Mouse (Mus musculus) CH12.LX (cell line): ENCODE results near the gene Traf3ip2. TPM values are rescaled to one million over a fixed set of nuclear protein-coding genes. Genes with fewer than 3 reads are reported as not detected.

Experiments
- DNase-seq: peaks from one replicate; pipeline ENCODE4 v3.0.0-alpha.2; 2013; ENCODE audit errors: extremely low read depth
- H3K27ac ChIP-seq: 2 replicates; pipeline ENCODE4 v1.5.1; 2012; ENCODE audit warnings: low read depth, mild to moderate bottlenecking, control low read depth, moderate library complexity; ENCODE audit not compliant: insufficient read depth
- H3K27me3 ChIP-seq: replicated peaks from 2 replicates; pipeline ENCODE3; 2012; ENCODE audit warnings: inconsistent platforms
- H3K36me3 ChIP-seq, 2 experiments: replicated peaks in 1 of 2; 2 replicates each; pipeline versions ENCODE3 to v1.6.1; 2012; ENCODE audit warnings: inconsistent platforms in 1 of 2, low read length in 1 of 2, mild to moderate bottlenecking in 1 of 2, mixed read lengths in 1 of 2, moderate library complexity in 1 of 2; ENCODE audit not compliant: control insufficient read depth in 1 of 2, insufficient read depth in 1 of 2
- H3K4me1 ChIP-seq, 2 experiments: 2 replicates each; pipeline ENCODE4 v1.6.1; 2012; ENCODE audit warnings: inconsistent platforms in 1 of 2, moderate library complexity in 1 of 2; ENCODE audit not compliant: insufficient read depth in 2 of 2, control insufficient read depth in 1 of 2
- H3K4me2 ChIP-seq: 2 replicates; pipeline ENCODE4 v1.6.1; 2012; ENCODE audit warnings: low read depth, mild to moderate bottlenecking, control low read depth; ENCODE audit not compliant: poor library complexity, insufficient read depth, severe bottlenecking
- H3K4me3 ChIP-seq, 3 experiments: fragments of 150-350 bp in 1 of 3; sonication (generic) in 1 of 3; replicated peaks in 1 of 3; 2 replicates each; pipeline versions ENCODE3 to v1.5.1; 2011 to 2012; ENCODE audit warnings: low read depth in 2 of 3, low read length in 2 of 3, mild to moderate bottlenecking in 2 of 3, moderate library complexity in 2 of 3, control low read depth in 1 of 3, improper control_type of control experiment in 1 of 3, inconsistent platforms in 1 of 3, mixed read lengths in 1 of 3; ENCODE audit not compliant: poor library complexity in 1 of 3
- H3K79me2 ChIP-seq: replicated peaks from 2 replicates; pipeline ENCODE4 v1.6.1; 2012; ENCODE audit warnings: mild to moderate bottlenecking, moderate library complexity; ENCODE audit not compliant: control insufficient read depth, poor library complexity, insufficient read depth, severe bottlenecking; ENCODE audit errors: extremely low read depth
- H3K9ac ChIP-seq: 2 replicates; pipeline ENCODE4 v1.6.1; 2012; ENCODE audit warnings: low read depth, mild to moderate bottlenecking, control low read depth, moderate library complexity; ENCODE audit not compliant: insufficient read depth
- H3K9me3 ChIP-seq: replicated peaks from 2 replicates; pipeline ENCODE3; 2012; ENCODE audit warnings: low read length, inconsistent platforms, mixed read lengths
- CHD2 ChIP-seq: IDR thresholded peaks from 2 replicates; pipeline ENCODE4 v1.6.1; 2011; ENCODE audit warnings: low read length, improper control_type of control experiment
- E2F4 ChIP-seq: IDR thresholded peaks from 2 replicates; pipeline ENCODE4 v1.6.1; 2011; ENCODE audit warnings: low read depth, low read length, improper control_type of control experiment; ENCODE audit not compliant: insufficient replicate concordance
- EP300 ChIP-seq: IDR thresholded peaks from 2 replicates; pipeline ENCODE4 v1.6.1; 2011; ENCODE audit warnings: low read length, improper control_type of control experiment
- GABPA ChIP-seq: IDR thresholded peaks from 2 replicates; pipeline ENCODE4 v1.6.1; 2012; ENCODE audit warnings: low read depth, low read length, improper control_type of control experiment, inconsistent platforms; ENCODE audit not compliant: insufficient replicate concordance
- HCFC1 ChIP-seq: IDR thresholded peaks from 2 replicates; pipeline ENCODE4 v1.6.1; 2012; ENCODE audit warnings: low read depth, mild to moderate bottlenecking, inconsistent platforms, low read length, improper control_type of control experiment
- JUN ChIP-seq: IDR thresholded peaks from 2 replicates; pipeline ENCODE4 v1.6.1; 2011; ENCODE audit warnings: low read depth, mild to moderate bottlenecking, low read length, improper control_type of control experiment, moderate library complexity; ENCODE audit not compliant: insufficient read depth
- KAT2A ChIP-seq: IDR thresholded peaks from 2 replicates; pipeline ENCODE4 v1.6.1; 2012; ENCODE audit warnings: low read length, improper control_type of control experiment, inconsistent platforms; ENCODE audit not compliant: insufficient replicate concordance
- NELFE ChIP-seq: IDR thresholded peaks from 2 replicates; pipeline ENCODE4 v1.6.1; 2011; ENCODE audit warnings: low read depth, low read length, improper control_type of control experiment
- POLR2A ChIP-seq: IDR thresholded peaks from 2 replicates; pipeline ENCODE4 v1.6.1; 2011; ENCODE audit warnings: low read depth, mild to moderate bottlenecking, improper control_type of control experiment, low read length
- RAD21 ChIP-seq: IDR thresholded peaks from 2 replicates; pipeline ENCODE4 v1.6.1; 2011; ENCODE audit warnings: low read depth, mild to moderate bottlenecking, low read length, improper control_type of control experiment, moderate library complexity
- SMC3 ChIP-seq: IDR thresholded peaks from 2 replicates; pipeline ENCODE4 v1.6.1; 2011; ENCODE audit warnings: low read depth, low read length, improper control_type of control experiment
- USF1 ChIP-seq: IDR thresholded peaks from 2 replicates; pipeline ENCODE4 v1.6.1; 2014; ENCODE audit warnings: low read depth, mild to moderate bottlenecking, inconsistent platforms, low read length, improper control_type of control experiment
- USF2 ChIP-seq: conservative IDR thresholded peaks from 2 replicates; pipeline ENCODE4 v1.6.1; 2011; ENCODE audit warnings: low read depth, low read length, improper control_type of control experiment
- ZMIZ1 ChIP-seq: IDR thresholded peaks from 2 replicates; pipeline ENCODE4 v1.6.1; 2012; ENCODE audit warnings: low read depth, mild to moderate bottlenecking, inconsistent platforms, low read length, improper control_type of control experiment
- ZNF384 ChIP-seq: IDR thresholded peaks from 2 replicates; pipeline ENCODE4 v1.6.1; 2012; ENCODE audit warnings: low read depth, low read length, improper control_type of control experiment, inconsistent platforms
- dilution Hi-C: fragments of 300-500 bp; cut with MboI; formaldehyde crosslinking; loops from 2 replicates; pipeline ENCODE4 v1.14.3; 2020; ENCODE audit warnings: low sequenced_read_pairs; ENCODE audit not compliant: extremely low pct_unique_long_range_greater_than_20kb, extremely low pct_ligation_motif_present
- in situ Hi-C: fragments of 300-500 bp; cut with MboI; formaldehyde crosslinking; loops from 3 replicates; pipeline ENCODE4 v1.14.3; 2019; ENCODE audit warnings: low sequenced_read_pairs, low pct_ligation_motif_present, low pct_unique_long_range_greater_than_20kb, mixed read lengths
- polyA plus RNA-seq: library from polyadenylated mRNA; unstranded; fragments of >175 nt; gene quantifications from 2 replicates; pipeline ENCODE4 v1.2.1, GENCODE M21; 2012; ENCODE audit warnings: low read depth; ENCODE audit not compliant: insufficient read length
- total RNA-seq, 2 experiments: library from RNA; depleted of rRNA; stranded (reverse); fragments of 300-350 nt in 1 of 2; fragments of >200 nt in 1 of 2; gene quantifications; 2 replicates each; pipeline ENCODE4 v1.2.3; 2012 to 2014

Traf3ip2 gene
- total and polyA plus RNA-seq, 3 experiments: 9.2 to 23.4 (median 15.6) TPM

GRCm38 (mm10) chr10:39666027-39666426 lies 53.3 kb downstream of the Traf3ip2 start:
- no peak for DNase-seq
- Histone ChIP-seq H3K4me2 (no peak overlapping the region), H3K79me2 (no peaks in the 10 kb centered on the region), H3K4me3 (no peak overlapping the region), H3K9me3 (no peaks in the 10 kb centered on the region), H3K4me1 (no peaks in the 10 kb centered on the region), H3K27me3 (no peaks in the 10 kb centered on the region), H3K27ac (no peak overlapping the region), H3K36me3 (peaks cover 0 to 9% of the 10 kb centered on the region in 2 experiments), H3K9ac (no peak overlapping the region)
- in situ Hi-C loops: no loop called here
- no peak for TF ChIP-seq JUN
- TF ChIP-seq KAT2A: no peak
- no peak for TF ChIP-seq E2F4
- TF ChIP-seq HCFC1: no peak
- no peak for TF ChIP-seq CHD2
- dilution Hi-C loops: no loop called here

GRCm38 (mm10) chr10:39671451-39671850 lies 58.7 kb downstream of the Traf3ip2 start:
- H3K9me3 ChIP-seq: no peaks in the 10 kb centered on the region
- DNase-seq: no peak
- dilution Hi-C loops: no loop called here

GRCm38 (mm10) chr10:39672547-39673051 lies 59.9 kb downstream of the Traf3ip2 start:
- H3K27ac ChIP-seq: no peak overlapping the region
- H3K27me3 ChIP-seq: no peaks in the 10 kb centered on the region
- peaks cover 0 to 5% of the 10 kb centered on the region in 2 experiments; a peak in 1 of 4 replicates for H3K4me1 ChIP-seq
- H3K9ac ChIP-seq: no peak overlapping the region
- TF ChIP-seq ZMIZ1: no peak
- TF ChIP-seq RAD21: no peak
- no peak for TF ChIP-seq GABPA
- no peak overlapping the region for H3K4me2 ChIP-seq
- no peaks in the 10 kb centered on the region for H3K9me3 ChIP-seq
- in situ Hi-C loops: loop anchor here (10.0 kb wide), 1 partner anchor 52 kb away; no protein-coding TSS in a partner anchor
- dilution Hi-C loops: no loop called here
- peaks cover 0 to 13% of the 10 kb centered on the region in 2 experiments for H3K36me3 ChIP-seq
- no peak overlapping the region for H3K4me3 ChIP-seq
- DNase-seq: no peak
- no peaks in the 10 kb centered on the region for H3K79me2 ChIP-seq

More at GRCm38 (mm10) chr10:39671451-39671850, 58.7 kb downstream of the Traf3ip2 start:
- Histone ChIP-seq H3K4me2 (no peak overlapping the region), H3K27me3 (no peaks in the 10 kb centered on the region), H3K79me2 (no peaks in the 10 kb centered on the region), H3K27ac (no peak overlapping the region), H3K4me1 (no peaks in the 10 kb centered on the region), H3K36me3 (peaks cover 0 to 13% of the 10 kb centered on the region in 2 experiments), H3K4me3 (no peak overlapping the region), H3K9ac (no peak overlapping the region)
- TF ChIP-seq ZNF384 (no peak), POLR2A (no peak), RAD21 (no peak), USF2 (no peak), NELFE (no peak), EP300 (no peak), CHD2 (no peak), KAT2A (no peak), ZMIZ1 (no peak), USF1 (no peak), SMC3 (no peak)
- in situ Hi-C loops: loop anchor here (10.0 kb wide), 1 partner anchor 53 kb away; no protein-coding TSS in a partner anchor
